Mouse (Mus musculus): ENCODE results near the gene Bst2. TPM values are rescaled to one million over a fixed set of nuclear protein-coding genes. Genes with fewer than 3 reads are reported as not detected.

Bst2 gene
- polyA plus RNA-seq, 2 experiments = 12.4 to 47.2 TPM

DNA sequence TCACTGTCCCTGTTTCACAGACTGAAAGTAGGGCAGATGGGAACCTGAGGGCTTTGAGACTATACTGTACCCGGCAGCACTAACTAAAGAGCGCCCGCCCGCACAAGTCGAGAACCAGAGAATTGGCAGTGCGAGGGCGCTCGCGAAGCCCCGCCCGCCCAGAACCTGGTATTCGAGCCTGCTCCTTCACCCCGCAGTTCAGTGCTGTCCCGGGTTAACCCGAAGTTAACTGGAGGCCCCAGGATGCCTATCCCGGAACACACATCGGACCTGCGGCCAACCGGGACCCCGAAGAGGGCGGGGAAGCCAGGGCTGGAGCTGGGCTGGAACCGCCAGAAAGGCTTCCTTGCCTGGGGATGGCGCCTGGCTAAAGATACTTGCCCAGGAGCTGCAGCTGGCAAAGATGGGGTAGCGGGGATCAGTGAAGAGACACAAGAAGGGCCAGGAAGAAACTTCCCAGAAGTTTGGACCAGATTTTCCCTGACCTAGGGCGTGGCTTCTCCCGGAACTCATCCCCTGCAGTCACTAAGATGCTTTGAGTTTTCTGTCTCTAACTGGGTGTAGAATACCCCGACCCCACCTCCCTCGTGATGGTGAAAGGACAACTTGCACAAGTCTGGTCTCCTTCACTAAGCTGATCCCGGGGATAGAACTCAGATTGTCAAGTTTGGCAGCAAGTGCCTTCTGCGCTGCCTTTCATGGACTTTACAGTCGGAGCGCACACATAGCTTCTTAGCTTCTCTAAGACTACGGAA is 49.4 kb downstream of the Bst2 start, which contains the start of gene Gtpbp3:
Gene Gtpbp3 (plus strand): TSS at position 413 of the 755 bp plus-strand sequence.
- Histone ChIP-seq H3K27me3 (ENCODE audit: control insufficient read depth, insufficient read depth, low read length) (no peaks in the 10 kb centered on the region), H3K9me3 (ENCODE audit: control insufficient read depth, low read length) (no peaks in the 10 kb centered on the region), H3K36me3 (ENCODE audit: control insufficient read depth, insufficient read depth, low read length) (peaks cover 30% of the 10 kb centered on the region), H3K4me1 (ENCODE audit: control insufficient read depth, insufficient read depth, low read length) (peaks cover 12% of the 10 kb centered on the region), H3K27ac (replicated peaks; ENCODE audit: low read depth, low read length) (peak within 1 kb of the TSS; percentile 48), H3K9ac (ENCODE audit: low read depth, low read length, severe bottlenecking) (peak within 1 kb of the TSS; percentile 72), H3K4me2 (replicated peaks; ENCODE audit: low read depth, low read length, severe bottlenecking) (peak within 1 kb of the TSS; percentile 98), H3K4me3 (replicated peaks; ENCODE audit: low read length) (peak within 1 kb of the TSS; percentile 60)
- DNase-seq (ENCODE audit: low spot score) (peak; percentile 82), ATAC-seq (ENCODE audit: low FRiP score, low read depth) (peak; percentile 48)
- WGBS = 1% methylated on average over 33 of the region's 33 CpGs
- TF ChIP-seq POLR2A (IDR thresholded peaks at IDR 0.05; ENCODE audit: borderline replicate concordance, extremely low read depth, insufficient read depth, insufficient read length) = 0 out of 2 replicates have a peak, but pooled peaks have one; percentile 29

GRCm38 (mm10) chr8:71486136-71486529 is 51.1 kb downstream of the Bst2 start:
- H3K36me3 ChIP-seq (ENCODE audit: control insufficient read depth, insufficient read depth, low read length) = peaks cover 21% of the 10 kb centered on the region
- WGBS = 23% methylated on average over 7 of the region's 7 CpGs
- no peak for DNase-seq (ENCODE audit: low spot score)
- H3K4me2 ChIP-seq (replicated peaks; ENCODE audit: low read depth, low read length, severe bottlenecking) = peak overlapping the region; percentile 84
- no peaks in the 10 kb centered on the region for H3K9me3 ChIP-seq (ENCODE audit: control insufficient read depth, low read length)
- H3K4me3 ChIP-seq (replicated peaks; ENCODE audit: low read length) = peak overlapping the region; percentile 77
- no peaks in the 10 kb centered on the region for H3K27me3 ChIP-seq (ENCODE audit: control insufficient read depth, insufficient read depth, low read length)
- H3K4me1 ChIP-seq (ENCODE audit: control insufficient read depth, insufficient read depth, low read length) = peaks cover 12% of the 10 kb centered on the region
- no peak for TF ChIP-seq POLR2A (IDR thresholded peaks at IDR 0.05; ENCODE audit: borderline replicate concordance, extremely low read depth, insufficient read depth, insufficient read length)
- no peak overlapping the region for H3K27ac ChIP-seq (replicated peaks; ENCODE audit: low read depth, low read length)
- ATAC-seq (ENCODE audit: low FRiP score, low read depth) = no peak
- no peak overlapping the region for H3K9ac ChIP-seq (ENCODE audit: low read depth, low read length, severe bottlenecking)

- Histone ChIP-seq H3K4me1 (ENCODE audit: control insufficient read depth, insufficient read depth, low read length) (peaks cover 12% of the 10 kb centered on the region), H3K9me3 (ENCODE audit: control insufficient read depth, low read length) (no peaks in the 10 kb centered on the region), H3K36me3 (ENCODE audit: control insufficient read depth, insufficient read depth, low read length) (peaks cover 21% of the 10 kb centered on the region), H3K27me3 (ENCODE audit: control insufficient read depth, insufficient read depth, low read length) (no peaks in the 10 kb centered on the region), H3K9ac (ENCODE audit: low read depth, low read length, severe bottlenecking) (peak within 1 kb of the TSS; percentile 78), H3K4me3 (replicated peaks; ENCODE audit: low read length) (peak within 1 kb of the TSS; percentile 77), H3K27ac (replicated peaks; ENCODE audit: low read depth, low read length) (peak within 1 kb of the TSS; percentile 61; the same call in 1 of the 2 replicates), H3K4me2 (replicated peaks; ENCODE audit: low read depth, low read length, severe bottlenecking) (peak within 1 kb of the TSS; percentile 84)
- DNase-seq (ENCODE audit: low spot score) (peak; percentile 92), ATAC-seq (ENCODE audit: low FRiP score, low read depth) (peak; percentile 64)
- WGBS = 11% methylated on average over 39 of the region's 58 CpGs
- no peak for TF ChIP-seq POLR2A (IDR thresholded peaks at IDR 0.05; ENCODE audit: borderline replicate concordance, extremely low read depth, insufficient read depth, insufficient read length)
These were observed 51.8 kb downstream of the Bst2 start, which contains the start of gene Ano8 for GRCm38 (mm10) chr8:71485142-71486135. Gene Ano8, minus strand, starts transcription at chr8:71485963.

DNA sequence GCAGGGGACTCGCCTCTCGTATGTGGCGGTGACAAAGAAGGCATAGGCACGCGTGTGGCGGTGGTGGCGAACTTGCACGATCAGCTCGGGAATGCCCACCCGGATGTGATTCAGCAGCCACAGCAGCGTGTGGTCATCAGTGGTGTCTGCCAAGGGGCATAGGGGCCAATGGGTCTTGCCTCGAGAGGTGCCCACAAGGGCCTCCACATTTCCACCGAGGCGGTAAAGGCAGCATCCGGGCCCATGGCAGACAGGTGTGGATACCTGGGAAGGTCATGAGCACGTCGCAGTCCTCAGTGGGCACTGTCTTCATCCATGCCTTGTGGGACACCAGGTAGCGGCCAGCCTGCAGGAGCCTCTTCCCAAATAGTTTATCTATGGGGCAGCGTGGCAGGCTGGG is 52.5 kb downstream of the Bst2 start:
- DNase-seq (ENCODE audit: low spot score) (no peak), ATAC-seq (ENCODE audit: low FRiP score, low read depth) (no peak)
- TF ChIP-seq POLR2A (IDR thresholded peaks at IDR 0.05; ENCODE audit: borderline replicate concordance, extremely low read depth, insufficient read depth, insufficient read length) = no peak
- Histone ChIP-seq H3K4me2 (replicated peaks; ENCODE audit: low read depth, low read length, severe bottlenecking) (peak overlapping the region; percentile 84; the same call in 1 of the 2 replicates), H3K4me3 (replicated peaks; ENCODE audit: low read length) (peak overlapping the region; percentile 77), H3K27me3 (ENCODE audit: control insufficient read depth, insufficient read depth, low read length) (no peaks in the 10 kb centered on the region), H3K27ac (replicated peaks; ENCODE audit: low read depth, low read length) (no peak overlapping the region), H3K9ac (ENCODE audit: low read depth, low read length, severe bottlenecking) (no peak overlapping the region), H3K36me3 (ENCODE audit: control insufficient read depth, insufficient read depth, low read length) (peaks cover 21% of the 10 kb centered on the region), H3K9me3 (ENCODE audit: control insufficient read depth, low read length) (no peaks in the 10 kb centered on the region), H3K4me1 (ENCODE audit: control insufficient read depth, insufficient read depth, low read length) (peaks cover 12% of the 10 kb centered on the region)
- WGBS = 94% methylated on average over 19 of the region's 19 CpGs

Other genes with a start within 250 kb of the Bst2 start
- gene Use1, start 170.6 kb downstream of the Bst2 start, polyA plus RNA-seq (2012; rRNA removed) = 158 and 189 TPM in 2 replicates
- gene Use1, start 170.6 kb downstream of the Bst2 start, polyA plus RNA-seq (2014; fragmentation: Nextera tagmentation; extraction: Ambion mirVana) = 114 and 128 TPM in 2 replicates
- 4.2 and 4.6 TPM in 2 replicates for gene Ocel1, start 166.2 kb downstream of the Bst2 start, polyA plus RNA-seq (2012; rRNA removed)
- 3.8 and 4.3 TPM in 2 replicates for gene Ocel1, start 166.2 kb downstream of the Bst2 start, polyA plus RNA-seq (2014; fragmentation: Nextera tagmentation; extraction: Ambion mirVana)
- gene Nr2f6, start 155.5 kb downstream of the Bst2 start, polyA plus RNA-seq (2012; rRNA removed) = 80.8 and 113 TPM in 2 replicates
- 63.1 and 66.9 TPM in 2 replicates for gene Nr2f6, start 155.5 kb downstream of the Bst2 start, polyA plus RNA-seq (2014; fragmentation: Nextera tagmentation; extraction: Ambion mirVana)
- 15.7 and 16.7 TPM in 2 replicates for gene Ushbp1, start 141.7 kb downstream of the Bst2 start, polyA plus RNA-seq (2012; rRNA removed)
- gene Ushbp1, start 141.7 kb downstream of the Bst2 start, polyA plus RNA-seq (2014; fragmentation: Nextera tagmentation; extraction: Ambion mirVana) = 7.6 and 9.1 TPM in 2 replicates
- gene Babam1, start 140.6 kb downstream of the Bst2 start, polyA plus RNA-seq (2012; rRNA removed) = 117 and 122 TPM in 2 replicates
- 87.7 and 88.6 TPM in 2 replicates for gene Babam1, start 140.6 kb downstream of the Bst2 start, polyA plus RNA-seq (2014; fragmentation: Nextera tagmentation; extraction: Ambion mirVana)
- 60.7 and 70.5 TPM in 2 replicates for gene Ankle1, start 131.4 kb downstream of the Bst2 start, polyA plus RNA-seq (2012; rRNA removed)
- 17.0 and 21.8 TPM in 2 replicates for gene Ankle1, start 131.4 kb downstream of the Bst2 start, polyA plus RNA-seq (2014; fragmentation: Nextera tagmentation; extraction: Ambion mirVana)
- gene Abhd8, start 73.8 kb downstream of the Bst2 start, polyA plus RNA-seq (2012; rRNA removed) = 72.6 and 88.1 TPM in 2 replicates
- gene Abhd8, start 73.8 kb downstream of the Bst2 start, polyA plus RNA-seq (2014; fragmentation: Nextera tagmentation; extraction: Ambion mirVana) = 48.6 and 57.1 TPM in 2 replicates
- gene Mrpl34, start 72.5 kb downstream of the Bst2 start, polyA plus RNA-seq (2012; rRNA removed) = 62.3 and 70.6 TPM in 2 replicates
- 121 and 130 TPM in 2 replicates for gene Mrpl34, start 72.5 kb downstream of the Bst2 start, polyA plus RNA-seq (2014; fragmentation: Nextera tagmentation; extraction: Ambion mirVana)
- gene Dda1, start 68.3 kb downstream of the Bst2 start, polyA plus RNA-seq (2012; rRNA removed) = 101 and 127 TPM in 2 replicates
- 94.6 and 99.6 TPM in 2 replicates for gene Dda1, start 68.3 kb downstream of the Bst2 start, polyA plus RNA-seq (2014; fragmentation: Nextera tagmentation; extraction: Ambion mirVana)
- 37.2 and 43.3 TPM in 2 replicates for gene Ano8, start 51.5 kb downstream of the Bst2 start, polyA plus RNA-seq (2012; rRNA removed)
- gene Ano8, start 51.5 kb downstream of the Bst2 start, polyA plus RNA-seq (2014; fragmentation: Nextera tagmentation; extraction: Ambion mirVana) = 1.8 and 3.0 TPM in 2 replicates
- 41.6 and 59.5 TPM in 2 replicates for gene Gtpbp3, start 49.4 kb downstream of the Bst2 start, polyA plus RNA-seq (2012; rRNA removed)
- gene Gtpbp3, start 49.4 kb downstream of the Bst2 start, polyA plus RNA-seq (2014; fragmentation: Nextera tagmentation; extraction: Ambion mirVana) = 5.9 and 6.8 TPM in 2 replicates
- gene Plvap, start 25.7 kb downstream of the Bst2 start, polyA plus RNA-seq (2012; rRNA removed) = 59.8 and 77.7 TPM in 2 replicates
- gene Plvap, start 25.7 kb downstream of the Bst2 start, polyA plus RNA-seq (2014; fragmentation: Nextera tagmentation; extraction: Ambion mirVana) = 53.2 and 57.2 TPM in 2 replicates
- 1.3 and 1.6 TPM in 2 replicates for gene Ccdc194, start 11.7 kb downstream of the Bst2 start, polyA plus RNA-seq (2012; rRNA removed)
- gene Ccdc194, start 11.7 kb downstream of the Bst2 start, polyA plus RNA-seq (2014; fragmentation: Nextera tagmentation; extraction: Ambion mirVana) = 0.57 and 1.2 TPM in 2 replicates
- 107 and 169 TPM in 2 replicates for gene Mvb12a, start 5.5 kb upstream of the Bst2 start, polyA plus RNA-seq (2012; rRNA removed)
- 104 and 107 TPM in 2 replicates for gene Mvb12a, start 5.5 kb upstream of the Bst2 start, polyA plus RNA-seq (2014; fragmentation: Nextera tagmentation; extraction: Ambion mirVana)
- 0.34 and 0.59 TPM in 2 replicates for gene Tmem221, start 21.4 kb upstream of the Bst2 start, polyA plus RNA-seq (2012; rRNA removed)
- 0.48 and 0.89 TPM in 2 replicates for gene Tmem221, start 21.4 kb upstream of the Bst2 start, polyA plus RNA-seq (2014; fragmentation: Nextera tagmentation; extraction: Ambion mirVana)
- gene Nxnl1, start 29.1 kb upstream of the Bst2 start, polyA plus RNA-seq (2012; rRNA removed) = not detected in 2 replicates
- gene Nxnl1, start 29.1 kb upstream of the Bst2 start, polyA plus RNA-seq (2014; fragmentation: Nextera tagmentation; extraction: Ambion mirVana) = 0.25 TPM in 1 of 2 replicates, not detected in the other
- gene Slc27a1, start 31.4 kb upstream of the Bst2 start, polyA plus RNA-seq (2012; rRNA removed) = 87.8 and 133 TPM in 2 replicates
- 24.3 and 25.9 TPM in 2 replicates for gene Slc27a1, start 31.4 kb upstream of the Bst2 start, polyA plus RNA-seq (2014; fragmentation: Nextera tagmentation; extraction: Ambion mirVana)
- 141 and 216 TPM in 2 replicates for gene Pgls, start 54.7 kb upstream of the Bst2 start, polyA plus RNA-seq (2012; rRNA removed)
- 249 and 255 TPM in 2 replicates for gene Pgls, start 54.7 kb upstream of the Bst2 start, polyA plus RNA-seq (2014; fragmentation: Nextera tagmentation; extraction: Ambion mirVana)
- gene Fam129c, start 60.2 kb upstream of the Bst2 start, polyA plus RNA-seq (2012; rRNA removed) = 7.5 and 7.8 TPM in 2 replicates
- 2.9 and 3.3 TPM in 2 replicates for gene Fam129c, start 60.2 kb upstream of the Bst2 start, polyA plus RNA-seq (2014; fragmentation: Nextera tagmentation; extraction: Ambion mirVana)
- gene Colgalt1, start 73.5 kb upstream of the Bst2 start, polyA plus RNA-seq (2012; rRNA removed) = 240 and 285 TPM in 2 replicates
- gene Colgalt1, start 73.5 kb upstream of the Bst2 start, polyA plus RNA-seq (2014; fragmentation: Nextera tagmentation; extraction: Ambion mirVana) = 114 and 116 TPM in 2 replicates
- gene Unc13a, start 134.3 kb upstream of the Bst2 start, polyA plus RNA-seq (2012; rRNA removed) = 0.28 and 0.39 TPM in 2 replicates
- 0.91 and 0.97 TPM in 2 replicates for gene Unc13a, start 134.3 kb upstream of the Bst2 start, polyA plus RNA-seq (2014; fragmentation: Nextera tagmentation; extraction: Ambion mirVana)
- gene Jak3, start 138.8 kb upstream of the Bst2 start, polyA plus RNA-seq (2012; rRNA removed) = 8.0 and 11.1 TPM in 2 replicates
- gene Jak3, start 138.8 kb upstream of the Bst2 start, polyA plus RNA-seq (2014; fragmentation: Nextera tagmentation; extraction: Ambion mirVana) = 5.2 and 5.3 TPM in 2 replicates
- gene Insl3, start 151.8 kb upstream of the Bst2 start, polyA plus RNA-seq (2012; rRNA removed) = 1.8 and 2.5 TPM in 2 replicates
- 1.7 TPM in 1 of 2 replicates, not detected in the other for gene Insl3, start 151.8 kb upstream of the Bst2 start, polyA plus RNA-seq (2014; fragmentation: Nextera tagmentation; extraction: Ambion mirVana)
- gene B3gnt3, start 164.3 kb upstream of the Bst2 start, polyA plus RNA-seq (2012; rRNA removed) = 1.1 and 1.5 TPM in 2 replicates
- 0.67 and 0.77 TPM in 2 replicates for gene B3gnt3, start 164.3 kb upstream of the Bst2 start, polyA plus RNA-seq (2014; fragmentation: Nextera tagmentation; extraction: Ambion mirVana)
- gene Fcho1, start 188.3 kb upstream of the Bst2 start, polyA plus RNA-seq (2012; rRNA removed) = 10.4 and 11.0 TPM in 2 replicates
- 3.3 and 3.6 TPM in 2 replicates for gene Fcho1, start 188.3 kb upstream of the Bst2 start, polyA plus RNA-seq (2014; fragmentation: Nextera tagmentation; extraction: Ambion mirVana)